ENCODE assay signal across 28 mouse cellular contexts in genomic region chr8:125849181-125849580, GRCm38 (mm10). TPM values are rescaled to one million over a fixed set of nuclear protein-coding genes. Genes with fewer than 3 reads are reported as not detected.
A peak's percentile ranks its signal among the peaks of the same experiment; 100 is the strongest.
DNase-seq lines count a peak whose midpoint lies in the region; ATAC-seq lines count a peak whose summit lies in the region.
"Had no signal": no experiment of that assay in that cellular context is flagged by ENCODE, and none has a peak within 500 bp of the region (broad histone marks: within the 10 kb centered on the region; RNA-seq: fewer than 3 reads in every experiment).

No protein-coding gene starts in this region.

- peak; percentile 85 for ATAC-seq in frontal cortex, adult (ENCODE audit: low TSS enrichment)
- no peak for ATAC-seq in midbrain, embryonic 12.5 days (ENCODE audit: low FRiP score, low read depth)
- ATAC-seq: activated CD4-positive, CD25-positive, alpha-beta regulatory T cell, adult 4 months; CD4-positive, CD25-positive, alpha-beta regulatory T cell, adult 4 months; forebrain, embryonic 14.5 days; forebrain, embryonic 16.5 days; Patski had no signal

- 77% methylated on average over 4 of the region's 4 CpGs for WGBS in midbrain, embryonic 12.5 days
- 78% methylated on average over 4 of the region's 4 CpGs for WGBS in midbrain, embryonic 10.5 days

- no peak for DNase-seq in frontal cortex, postnatal 25 days (ENCODE audit: low spot score in 2 of 2)
- no peak for DNase-seq in midbrain, embryonic 10.5 days (ENCODE audit: low spot score)
- DNase-seq in brain, adult 2 months (ENCODE audit: low read depth, low spot score): peak; percentile 67
- DNase-seq in lung, postnatal 36 days: no peak
- DNase-seq: adrenal gland, adult 8-10 months; adrenal gland, postnatal 14 days; adrenal gland, postnatal 36 days; B cell, adult 2 months; cerebellum, adult 11 months; cerebellum, adult 18-20 months; cerebellum, adult 8-10 months; cerebellum, adult 9-11 months; cerebellum, postnatal 14 days; cerebellum, postnatal 36 days; embryo, embryonic 11 days had no signal

- H3K4me2 ChIP-seq in midbrain, embryonic 12.5 days (replicated peaks): no peak overlapping the region
- H3K4me2 ChIP-seq: embryonic facial prominence, embryonic 13.5 days; embryonic facial prominence, embryonic 15.5 days; forebrain, embryonic 12.5 days had no signal

- H3K27ac ChIP-seq in midbrain, embryonic 12.5 days (replicated peaks): 0 out of 2 replicates have a peak overlapping the region, but pooled peaks have one; percentile 20
- H3K27ac ChIP-seq in midbrain, embryonic 10.5 days (replicated peaks): no peak overlapping the region
- H3K27ac ChIP-seq: embryonic facial prominence, embryonic 13.5 days; embryonic facial prominence, embryonic 15.5 days; forebrain, embryonic 10.5 days; forebrain, embryonic 12.5 days had no signal

- H3K36me3 ChIP-seq in midbrain, embryonic 12.5 days: no peaks in the 10 kb centered on the region
- no peaks in the 10 kb centered on the region for H3K36me3 ChIP-seq in midbrain, embryonic 10.5 days
- H3K36me3 ChIP-seq: embryonic facial prominence, embryonic 13.5 days; embryonic facial prominence, embryonic 15.5 days; forebrain, embryonic 10.5 days; forebrain, embryonic 12.5 days; G1E had no signal

- no peaks in the 10 kb centered on the region for H3K9me3 ChIP-seq in midbrain, embryonic 12.5 days
- H3K9me3 ChIP-seq in midbrain, embryonic 10.5 days (replicated peaks): no peaks in the 10 kb centered on the region
- H3K9me3 ChIP-seq: embryonic facial prominence, embryonic 13.5 days; embryonic facial prominence, embryonic 15.5 days; forebrain, embryonic 10.5 days; forebrain, embryonic 12.5 days had no signal

- 0 out of 2 replicates have a peak, but pooled peaks cover 7% of the 10 kb centered on the region for H3K4me1 ChIP-seq in midbrain, embryonic 12.5 days
- peaks cover 8% of the 10 kb centered on the region; the same call in 1 of the 2 replicates for H3K4me1 ChIP-seq in midbrain, embryonic 10.5 days

- H3K9ac ChIP-seq in midbrain, embryonic 12.5 days (replicated peaks): no peak overlapping the region
- H3K9ac ChIP-seq: embryonic facial prominence, embryonic 13.5 days; embryonic facial prominence, embryonic 15.5 days; forebrain, embryonic 12.5 days had no signal

- peaks cover 12% of the 10 kb centered on the region for H3K27me3 ChIP-seq in midbrain, embryonic 12.5 days
- peaks cover 7% of the 10 kb centered on the region; the same call in 1 of the 2 replicates for H3K27me3 ChIP-seq in midbrain, embryonic 10.5 days (ENCODE audit: low read depth, poor library complexity, severe bottlenecking)
- H3K27me3 ChIP-seq: embryonic facial prominence, embryonic 13.5 days; embryonic facial prominence, embryonic 15.5 days; forebrain, embryonic 12.5 days; Patski had no signal

- no peak overlapping the region for H3K4me3 ChIP-seq in midbrain, embryonic 12.5 days
- no peak overlapping the region for H3K4me3 ChIP-seq in midbrain, embryonic 10.5 days
- H3K4me3 ChIP-seq: embryonic facial prominence, embryonic 13.5 days; embryonic facial prominence, embryonic 15.5 days; erythroblast, embryonic 14.5 days; forebrain, embryonic 10.5 days; forebrain, embryonic 12.5 days had no signal

RNA-seq across cellular contexts. Expression of gene Pcnx2, which starts 48.9 kb away (rescaled TPM):
- 0.76 and 1.4 TPM in 2 replicates for polyA plus RNA-seq in midbrain, embryonic 12.5 days (2016; fragmentation: Nextera tagmentation; extraction: Ambion mirVana)
- 0.11 and 0.24 TPM in 2 replicates for polyA plus RNA-seq in midbrain, embryonic 10.5 days (2016; fragmentation: Nextera tagmentation; extraction: Ambion mirVana)
- polyA plus RNA-seq: G1E had no signal
